Mouse (Mus musculus) bone marrow, adult 2 months (tissue): ENCODE data around the gene Irf2bp2.

Experiments used
- CTCF ChIP-seq: fragments of 200-500 bp; IDR thresholded peaks from 2 replicates; pipeline ENCODE4 v1.5.1; 2011; ENCODE audit warnings: low read length, control low read depth; ENCODE audit not compliant: control insufficient read depth, insufficient read depth
- POLR2A ChIP-seq: fragments of 200-500 bp; IDR thresholded peaks from 2 replicates; pipeline ENCODE4 v1.6.1; 2011; ENCODE audit warnings: low read depth, mild to moderate bottlenecking, control low read depth, low read length, borderline replicate concordance; ENCODE audit not compliant: control insufficient read depth

DNA sequence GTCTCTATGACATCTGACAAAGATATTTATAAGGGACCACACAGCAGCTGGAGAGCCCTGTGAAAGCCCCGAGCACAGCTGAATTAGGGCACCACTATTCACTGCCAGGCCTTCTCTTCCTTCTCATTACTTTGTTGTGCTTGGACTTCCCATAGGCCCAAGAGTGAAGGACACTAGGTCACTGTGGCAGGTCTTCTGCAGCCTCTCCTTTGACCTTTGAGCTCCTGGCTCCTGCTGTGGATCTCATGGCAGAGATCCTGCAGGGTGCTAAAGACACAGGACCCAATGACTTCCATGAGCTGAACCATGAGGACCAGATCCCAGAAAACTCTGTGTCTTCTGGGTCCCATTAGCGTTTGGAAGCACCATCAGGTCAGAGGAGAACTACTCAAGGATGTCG lies 15.1 kb downstream of the Irf2bp2 start:
- no peak for TF ChIP-seq POLR2A
- TF ChIP-seq CTCF: no peak
